Mouse (Mus musculus) forebrain, embryonic 11.5 days (tissue): ENCODE data around the gene Mcm6. TPM values are rescaled to one million over a fixed set of nuclear protein-coding genes. Genes with fewer than 3 reads are reported as not detected.
"Not testable (repeated sequence)": the region's sequence is repeated elsewhere in the genome, so short reads cannot be mapped to it uniquely, and the experiment has no call there.

Source experiments
- ATAC-seq: fragments of 200-750 bp; cut with Nextera tagmentation; replicated peaks from 2 replicates; pipeline ENCODE4 v1.8.0; 2017; ENCODE audit warnings: moderate TSS enrichment; ENCODE audit not compliant: low FRiP score
- DNase-seq: peaks from one replicate; pipeline ENCODE4 v3.0.0-alpha.2; 2017; ENCODE audit warnings: low spot score
- H3K27ac ChIP-seq: fragments of 300-500 bp; sonication (generic); 2 replicates; pipeline ENCODE4 v1.5.1; 2014; ENCODE audit warnings: low read depth, low read length
- H3K27me3 ChIP-seq: fragments of 300-500 bp; sonication (generic); 2 replicates; pipeline ENCODE4 v1.6.1; 2014; ENCODE audit warnings: mild to moderate bottlenecking, low read length, mixed read lengths; ENCODE audit not compliant: control insufficient read depth, insufficient read depth
- H3K36me3 ChIP-seq: fragments of 300-500 bp; sonication (generic); 2 replicates; pipeline ENCODE4 v1.6.1; 2014; ENCODE audit warnings: mild to moderate bottlenecking, low read length, moderate library complexity, mixed read lengths; ENCODE audit not compliant: control insufficient read depth, insufficient read depth
- H3K4me1 ChIP-seq: fragments of 300-500 bp; sonication (generic); replicated peaks from 2 replicates; pipeline ENCODE4 v1.6.1; 2014; ENCODE audit warnings: low read length, mixed read lengths; ENCODE audit not compliant: control insufficient read depth, insufficient read depth
- H3K4me2 ChIP-seq: fragments of 300-500 bp; sonication (generic); 2 replicates; pipeline ENCODE4 v1.6.1; 2014; ENCODE audit warnings: low read depth, mild to moderate bottlenecking, low read length, moderate library complexity, mixed read lengths; ENCODE audit not compliant: severe bottlenecking
- H3K4me3 ChIP-seq: fragments of 300-500 bp; sonication (generic); 2 replicates; pipeline ENCODE4 v1.5.1; 2014; ENCODE audit warnings: low read depth, low read length
- H3K9ac ChIP-seq: fragments of 300-500 bp; sonication (generic); 2 replicates; pipeline ENCODE4 v1.6.1; 2014; ENCODE audit warnings: low read length
- H3K9me3 ChIP-seq: fragments of 300-500 bp; sonication (generic); 2 replicates; pipeline ENCODE4 v1.6.1; 2016; ENCODE audit warnings: low read length, mixed read lengths; ENCODE audit not compliant: control insufficient read depth
- WGBS: fragments of 180-500 bp; shearing (Covaris S2); extraction: QIAGEN DNeasy Blood & Tissue Kit; methylation state at CpG from one replicate; pipeline ENCODE4 v1.1.7; 2014; 5-methylcytosine and 5-hydroxymethylcytosine counted together
- polyA plus RNA-seq: library from polyadenylated mRNA; unstranded; fragments of >200 nt; fragmentation: Nextera tagmentation; extraction: Ambion mirVana; gene quantifications from 2 replicates; pipeline ENCODE4 v1.2.1, GENCODE M21; 2014

Mcm6 gene
- polyA plus RNA-seq, 1 experiment from 2014 or later, result 343 TPM

GRCm38 (mm10) chr1:128323026-128323643, 36.3 kb downstream of the Mcm6 start:
- 85% methylated on average over 8 of the region's 8 CpGs for WGBS
- H3K27ac ChIP-seq, result no peak overlapping the region
- H3K4me1 ChIP-seq, result no peaks in the 10 kb centered on the region
- H3K4me3 ChIP-seq, result no peak overlapping the region
- no peaks in the 10 kb centered on the region for H3K9me3 ChIP-seq
- ATAC-seq (no peak), DNase-seq (no peak)
- H3K27me3 ChIP-seq, result no peaks in the 10 kb centered on the region
- no peaks in the 10 kb centered on the region for H3K36me3 ChIP-seq
- H3K9ac ChIP-seq, result no peak overlapping the region
- no peak overlapping the region for H3K4me2 ChIP-seq

- H3K27ac ChIP-seq, H3K9ac ChIP-seq, H3K27me3 ChIP-seq, H3K4me1 ChIP-seq, H3K4me3 ChIP-seq, ATAC-seq, H3K9me3 ChIP-seq, H3K36me3 ChIP-seq, H3K4me2 ChIP-seq: not testable (repeated sequence)
- DNase-seq, result peak; percentile 34
- WGBS, result 90% methylated on average over 6 of the region's 6 CpGs
Observed at GRCm38 (mm10) chr1:128319266-128319665, 40.2 kb downstream of the Mcm6 start.

GRCm38 (mm10) chr1:128314665-128315064, 44.8 kb downstream of the Mcm6 start:
- H3K9ac ChIP-seq, result no peak overlapping the region
- H3K4me1 ChIP-seq, result no peaks in the 10 kb centered on the region
- no peaks in the 10 kb centered on the region for H3K36me3 ChIP-seq
- WGBS, result 78% methylated on average over 4 of the region's 4 CpGs
- no peaks in the 10 kb centered on the region for H3K9me3 ChIP-seq
- DNase-seq, result no peak
- H3K4me3 ChIP-seq, result no peak overlapping the region
- H3K4me2 ChIP-seq, result no peak overlapping the region
- ATAC-seq, result no peak
- no peak overlapping the region for H3K27ac ChIP-seq
- H3K27me3 ChIP-seq, result no peaks in the 10 kb centered on the region

- H3K4me2 ChIP-seq, result no peak overlapping the region
- ATAC-seq (no peak), DNase-seq (no peak)
Observed at GRCm38 (mm10) chr1:128309043-128309442, 50.4 kb downstream of the Mcm6 start.

GRCm38 (mm10) chr1:128303900-128304299, 55.6 kb downstream of the Mcm6 start:
- Histone ChIP-seq H3K27me3 (no peaks in the 10 kb centered on the region), H3K4me3 (no peak overlapping the region), H3K4me2 (no peak overlapping the region), H3K27ac (no peak overlapping the region), H3K9ac (no peak overlapping the region), H3K36me3 (no peaks in the 10 kb centered on the region), H3K4me1 (no peaks in the 10 kb centered on the region), H3K9me3 (no peaks in the 10 kb centered on the region)
- DNase-seq (no peak), ATAC-seq (no peak)
- 91% methylated on average over 16 of the region's 16 CpGs for WGBS

More at GRCm38 (mm10) chr1:128309043-128309442, 50.4 kb downstream of the Mcm6 start:
- Histone ChIP-seq H3K9me3 (no peaks in the 10 kb centered on the region), H3K4me3 (no peak overlapping the region), H3K27ac (no peak overlapping the region), H3K9ac (no peak overlapping the region), H3K36me3 (no peaks in the 10 kb centered on the region), H3K4me1 (no peaks in the 10 kb centered on the region), H3K27me3 (no peaks in the 10 kb centered on the region)
- 74% methylated on average over 3 of the region's 3 CpGs for WGBS

- Histone ChIP-seq H3K27ac (no peak overlapping the region), H3K9ac (no peak overlapping the region), H3K27me3 (no peaks in the 10 kb centered on the region), H3K36me3 (no peaks in the 10 kb centered on the region), H3K4me2 (no peak overlapping the region), H3K4me3 (no peak overlapping the region), H3K4me1 (no peaks in the 10 kb centered on the region), H3K9me3 (no peaks in the 10 kb centered on the region)
- ATAC-seq (no peak), DNase-seq (no peak)
- WGBS, result 77% methylated on average over 5 of the region's 5 CpGs
Observed at GRCm38 (mm10) chr1:128295717-128296528, 63.5 kb downstream of the Mcm6 start.

GRCm38 (mm10) chr1:128295296-128295695, 64.2 kb downstream of the Mcm6 start:
- DNase-seq (no peak), ATAC-seq (no peak)
- no peaks in the 10 kb centered on the region for H3K36me3 ChIP-seq
- no peak overlapping the region for H3K4me2 ChIP-seq
- 86% methylated on average over 8 of the region's 8 CpGs for WGBS
- H3K4me3 ChIP-seq, result no peak overlapping the region
- no peaks in the 10 kb centered on the region for H3K4me1 ChIP-seq
- H3K9ac ChIP-seq, result no peak overlapping the region
- no peaks in the 10 kb centered on the region for H3K27me3 ChIP-seq
- no peak overlapping the region for H3K27ac ChIP-seq
- no peaks in the 10 kb centered on the region for H3K9me3 ChIP-seq

GRCm38 (mm10) chr1:128293524-128293923, 65.9 kb downstream of the Mcm6 start:
- H3K9ac ChIP-seq, result no peak overlapping the region
- ATAC-seq, result no peak
- no peak overlapping the region for H3K27ac ChIP-seq
- H3K36me3 ChIP-seq, result no peaks in the 10 kb centered on the region
- no peaks in the 10 kb centered on the region for H3K27me3 ChIP-seq
- no peak overlapping the region for H3K4me2 ChIP-seq
- 95% methylated on average over 12 of the region's 12 CpGs for WGBS
- no peaks in the 10 kb centered on the region for H3K9me3 ChIP-seq
- no peak for DNase-seq
- H3K4me3 ChIP-seq, result no peak overlapping the region
- no peaks in the 10 kb centered on the region for H3K4me1 ChIP-seq

GRCm38 (mm10) chr1:128290295-128290694, 69.2 kb downstream of the Mcm6 start:
- no peaks in the 10 kb centered on the region for H3K9me3 ChIP-seq
- no peak overlapping the region for H3K4me2 ChIP-seq
- no peaks in the 10 kb centered on the region for H3K36me3 ChIP-seq
- WGBS, result 85% methylated on average over 5 of the region's 5 CpGs
- no peaks in the 10 kb centered on the region for H3K4me1 ChIP-seq
- H3K27ac ChIP-seq, result no peak overlapping the region
- no peak for ATAC-seq
- no peaks in the 10 kb centered on the region for H3K27me3 ChIP-seq
- no peak for DNase-seq
- no peak overlapping the region for H3K9ac ChIP-seq
- H3K4me3 ChIP-seq, result no peak overlapping the region
